Mouse (Mus musculus): ENCODE measurements around the gene Olfr1255.

Olfr1255 gene

GRCm38 (mm10) chr2:89811751-89812150, at the start of gene Olfr1255:
Gene Olfr1255 (plus strand): TSS chr2:89812051.
- no peak for DNase-seq (ENCODE audit: extremely low spot score, low spot score)

- no peak for DNase-seq (ENCODE audit: extremely low spot score, low spot score)
Measured at GRCm38 (mm10) chr2:89793519-89793918, 18.3 kb upstream of the Olfr1255 start, which contains the start of gene Olfr1254. Gene Olfr1254 (minus strand): TSS chr2:89793619.

GRCm38 (mm10) chr2:89799583-89799982, 12.3 kb upstream of the Olfr1255 start:
- no peak for DNase-seq (ENCODE audit: extremely low spot score, low spot score)

- DNase-seq (ENCODE audit: extremely low spot score, low spot score): no peak
Measured at GRCm38 (mm10) chr2:89810751-89811150, 1.1 kb upstream of the Olfr1255 start.

GRCm38 (mm10) chr2:89820216-89820615, 8.4 kb downstream of the Olfr1255 start:
- DNase-seq (ENCODE audit: extremely low spot score, low spot score): no peak

GRCm38 (mm10) chr2:89841455-89841854, 29.6 kb downstream of the Olfr1255 start, which contains the start of gene Olfr1256:
Gene Olfr1256 (minus strand): TSS chr2:89841555.
- DNase-seq (ENCODE audit: extremely low spot score, low spot score): no peak

GRCm38 (mm10) chr2:89848105-89848504, 36.3 kb downstream of the Olfr1255 start, which contains the start of gene Olfr48:
Gene Olfr48 (minus strand): TSS chr2:89848205.
- no peak for DNase-seq (ENCODE audit: extremely low spot score, low spot score)

GRCm38 (mm10) chr2:89849230-89849629, 37.4 kb downstream of the Olfr1255 start:
- no peak for DNase-seq (ENCODE audit: extremely low spot score, low spot score)
